Mouse (Mus musculus) C2C12 (cell line): ENCODE data around the gene Rap2b.

Source experiments
- CEBPB ChIP-seq: IDR thresholded peaks from one replicate; pipeline ENCODE4 v1.6.1; 2011; ENCODE audit warnings: low read depth, mild to moderate bottlenecking, control low read depth, moderate library complexity
- CTCF ChIP-seq: IDR thresholded peaks from one replicate; pipeline ENCODE4 v1.5.1; 2011; ENCODE audit not compliant: control insufficient read depth, insufficient read depth, insufficient read length
- FOSL1 ChIP-seq: IDR thresholded peaks from one replicate; pipeline ENCODE4 v1.8.0; 2011; ENCODE audit warnings: mild to moderate bottlenecking, low read length; ENCODE audit not compliant: poor library complexity, insufficient read depth, severe bottlenecking
- MAX ChIP-seq: IDR thresholded peaks from one replicate; pipeline ENCODE4 v1.6.1; 2011; ENCODE audit warnings: mild to moderate bottlenecking, control low read depth
- MYOD1 ChIP-seq: IDR thresholded peaks from one replicate; pipeline ENCODE4 v1.6.1; 2011; ENCODE audit warnings: low read depth; ENCODE audit not compliant: control insufficient read depth, insufficient read length
- MYOG ChIP-seq: IDR thresholded peaks from one replicate; pipeline ENCODE4 v1.6.1; 2011; ENCODE audit not compliant: control insufficient read depth, insufficient read length; ENCODE audit errors: extremely low read depth
- USF1 ChIP-seq: IDR thresholded peaks from one replicate; pipeline ENCODE4 v1.6.1; 2011; ENCODE audit warnings: low read depth, mild to moderate bottlenecking, control low read depth, moderate library complexity

GRCm38 (mm10) chr3:61415883-61416282 lies 54.4 kb downstream of the Rap2b start:
- no peak for TF ChIP-seq CTCF
- no peak for TF ChIP-seq MYOD1
- TF ChIP-seq CEBPB, result no peak
- no peak for TF ChIP-seq MAX
- no peak for TF ChIP-seq USF1
- no peak for TF ChIP-seq MYOG
- no peak for TF ChIP-seq FOSL1
